ENCODE assay signal across 22 mouse cellular contexts in the genomic region with DNA sequence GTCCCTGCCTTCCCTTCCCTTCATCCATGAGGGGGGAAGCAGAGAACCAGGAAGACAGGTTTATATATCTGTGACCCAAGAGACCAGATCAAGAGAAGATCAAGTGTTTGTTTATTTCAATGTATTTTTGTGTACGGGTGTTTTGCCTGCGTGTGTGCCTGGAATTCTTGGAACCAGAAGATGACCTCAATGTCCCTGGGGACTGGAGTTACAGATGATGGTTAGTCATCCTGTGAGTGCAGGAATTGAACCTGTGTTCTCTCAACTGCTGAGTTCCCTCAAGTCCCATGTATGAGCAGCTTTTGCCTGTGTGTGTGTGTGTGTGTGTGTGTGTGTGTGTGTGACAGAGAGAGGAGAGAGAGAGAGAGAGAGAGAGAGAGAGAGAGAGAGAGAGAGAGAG. TPM values are rescaled to one million over a fixed set of nuclear protein-coding genes. Genes with fewer than 3 reads are reported as not detected.
"Had no signal": no experiment of that assay in that cellular context is flagged by ENCODE, and none has a peak within 500 bp of the region (broad histone marks: within the 10 kb centered on the region; RNA-seq: fewer than 3 reads in every experiment).

No protein-coding gene starts in this region.

- DNase-seq: right cerebral cortex, adult 18-20 months; right cerebral cortex, postnatal 14 days; right cerebral cortex, postnatal 25 days; right cerebral cortex, postnatal 4 days; spleen, adult 18-20 months; thymus, adult 18-20 months; thymus, adult 2 months; thymus, postnatal 14 days; thymus, postnatal 25 days; thymus, postnatal 36 days; thymus, postnatal 4 days had no signal

- H3K27ac ChIP-seq: neural tube, embryonic 13.5 days; neural tube, embryonic 15.5 days; stomach, embryonic 15.5 days; stomach, postnatal 0 days had no signal

- H3K4me3 ChIP-seq: neural tube, embryonic 13.5 days; neural tube, embryonic 15.5 days; stomach, embryonic 15.5 days had no signal

RNA-seq across cellular contexts. Expression of a gene that starts 7.5 kb away (rescaled TPM):
- polyA plus RNA-seq: neural tube, embryonic 13.5 days; neural tube, embryonic 14.5 days; neural tube, embryonic 15.5 days; small intestine, adult 2 months; spleen, adult 2 months; stomach, embryonic 14.5 days; stomach, embryonic 15.5 days; stomach, postnatal 0 days; thymus, postnatal 0 days; urinary bladder, adult 2 months had no signal

RNA-seq across cellular contexts. Expression of a gene that starts 10.6 kb away (rescaled TPM):
- polyA plus RNA-seq: neural tube, embryonic 13.5 days; neural tube, embryonic 15.5 days; small intestine, adult 2 months; spleen, adult 2 months; stomach, embryonic 14.5 days; stomach, embryonic 15.5 days; stomach, embryonic 16.5 days; stomach, postnatal 0 days; thymus, postnatal 0 days; urinary bladder, adult 2 months had no signal
